Mouse (Mus musculus) forebrain, embryonic 11.5 days (tissue): Measurements from ENCODE around the gene Slc25a18. TPM values are rescaled to one million over a fixed set of nuclear protein-coding genes. Genes with fewer than 3 reads are reported as not detected.
A peak's percentile ranks its signal among the peaks of the same experiment; 100 is the strongest.

Source experiments
- ATAC-seq: fragments of 200-750 bp; cut with Nextera tagmentation; replicated peaks from 2 replicates; pipeline ENCODE4 v1.8.0; 2017; ENCODE audit warnings: moderate TSS enrichment; ENCODE audit not compliant: low FRiP score
- DNase-seq: peaks from one replicate; pipeline ENCODE4 v3.0.0-alpha.2; 2017; ENCODE audit warnings: low spot score
- H3K27ac ChIP-seq: fragments of 300-500 bp; sonication (generic); 2 replicates; pipeline ENCODE4 v1.5.1; 2014; ENCODE audit warnings: low read depth, low read length
- H3K27me3 ChIP-seq: fragments of 300-500 bp; sonication (generic); 2 replicates; pipeline ENCODE4 v1.6.1; 2014; ENCODE audit warnings: mild to moderate bottlenecking, low read length, mixed read lengths; ENCODE audit not compliant: control insufficient read depth, insufficient read depth
- H3K36me3 ChIP-seq: fragments of 300-500 bp; sonication (generic); 2 replicates; pipeline ENCODE4 v1.6.1; 2014; ENCODE audit warnings: mild to moderate bottlenecking, low read length, moderate library complexity, mixed read lengths; ENCODE audit not compliant: control insufficient read depth, insufficient read depth
- H3K4me1 ChIP-seq: fragments of 300-500 bp; sonication (generic); replicated peaks from 2 replicates; pipeline ENCODE4 v1.6.1; 2014; ENCODE audit warnings: low read length, mixed read lengths; ENCODE audit not compliant: control insufficient read depth, insufficient read depth
- H3K4me2 ChIP-seq: fragments of 300-500 bp; sonication (generic); 2 replicates; pipeline ENCODE4 v1.6.1; 2014; ENCODE audit warnings: low read depth, mild to moderate bottlenecking, low read length, moderate library complexity, mixed read lengths; ENCODE audit not compliant: severe bottlenecking
- H3K4me3 ChIP-seq: fragments of 300-500 bp; sonication (generic); 2 replicates; pipeline ENCODE4 v1.5.1; 2014; ENCODE audit warnings: low read depth, low read length
- H3K9ac ChIP-seq: fragments of 300-500 bp; sonication (generic); 2 replicates; pipeline ENCODE4 v1.6.1; 2014; ENCODE audit warnings: low read length
- H3K9me3 ChIP-seq: fragments of 300-500 bp; sonication (generic); 2 replicates; pipeline ENCODE4 v1.6.1; 2016; ENCODE audit warnings: low read length, mixed read lengths; ENCODE audit not compliant: control insufficient read depth
- WGBS: fragments of 180-500 bp; shearing (Covaris S2); extraction: QIAGEN DNeasy Blood & Tissue Kit; methylation state at CpG from one replicate; pipeline ENCODE4 v1.1.7; 2014; 5-methylcytosine and 5-hydroxymethylcytosine counted together
- polyA plus RNA-seq: library from polyadenylated mRNA; unstranded; fragments of >200 nt; fragmentation: Nextera tagmentation; extraction: Ambion mirVana; gene quantifications from 2 replicates; pipeline ENCODE4 v1.2.1, GENCODE M21; 2014

Gene Slc25a18
- polyA plus RNA-seq, 1 experiment from 2014 or later: 0.47 TPM

- Histone ChIP-seq H3K9me3 (no peaks in the 10 kb centered on the region), H3K4me2 (no peak overlapping the region), H3K27ac (no peak overlapping the region), H3K4me3 (no peak overlapping the region), H3K36me3 (peaks cover 3% of the 10 kb centered on the region; the same call in 1 of the 2 replicates), H3K27me3 (no peaks in the 10 kb centered on the region), H3K4me1 (no peaks in the 10 kb centered on the region), H3K9ac (no peak overlapping the region)
- DNase-seq: no peak
- no peak for ATAC-seq
Observed at GRCm38 (mm10) chr6:120788904-120789303, 15.5 kb downstream of the Slc25a18 start.

- DNase-seq (no peak), ATAC-seq (0 out of 2 replicates have a peak, but pooled peaks have one; percentile 28)
- 89% methylated on average over 10 of the region's 11 CpGs for WGBS
- Histone ChIP-seq H3K4me2 (no peak overlapping the region), H3K9ac (no peak overlapping the region), H3K27me3 (no peaks in the 10 kb centered on the region), H3K9me3 (no peaks in the 10 kb centered on the region), H3K4me3 (no peak overlapping the region), H3K36me3 (peaks cover 3% of the 10 kb centered on the region; the same call in 1 of the 2 replicates), H3K4me1 (no peaks in the 10 kb centered on the region), H3K27ac (no peak overlapping the region)
Observed at GRCm38 (mm10) chr6:120790153-120790552, 16.8 kb downstream of the Slc25a18 start.

DNA sequence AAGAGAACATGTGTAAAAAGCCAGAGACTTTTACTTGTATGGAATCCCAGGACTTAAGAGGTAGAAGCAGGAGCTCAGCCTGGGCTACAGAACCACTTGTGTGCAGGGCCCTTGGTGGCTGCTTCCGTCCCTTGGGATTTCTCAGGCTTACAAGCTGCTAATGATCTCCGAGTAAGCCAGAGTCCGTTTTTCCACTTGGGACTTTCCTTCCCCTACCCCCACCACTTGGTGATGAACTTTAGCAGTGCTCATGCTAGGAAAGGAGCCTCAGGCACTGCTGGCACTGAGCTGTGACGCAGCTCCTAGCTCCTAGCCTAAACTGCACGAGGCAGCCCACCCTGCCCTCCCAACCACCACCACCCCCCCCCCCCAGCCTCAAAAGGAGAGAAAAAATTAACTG is 17.3 kb downstream of the Slc25a18 start:
- Histone ChIP-seq H3K4me1 (no peaks in the 10 kb centered on the region), H3K4me2 (no peak overlapping the region), H3K36me3 (peaks cover 3% of the 10 kb centered on the region; the same call in 1 of the 2 replicates), H3K9me3 (no peaks in the 10 kb centered on the region), H3K27ac (no peak overlapping the region), H3K4me3 (no peak overlapping the region), H3K27me3 (no peaks in the 10 kb centered on the region), H3K9ac (no peak overlapping the region)
- no peak for DNase-seq
- no peak for ATAC-seq
- WGBS: 72% methylated on average over 5 of the region's 5 CpGs

GRCm38 (mm10) chr6:120792947-120793346 is 19.6 kb downstream of the Slc25a18 start:
- H3K27me3 ChIP-seq: no peaks in the 10 kb centered on the region
- DNase-seq (no peak), ATAC-seq (no peak)
- 82% methylated on average over 8 of the region's 8 CpGs for WGBS
- no peak overlapping the region for H3K9ac ChIP-seq
- no peaks in the 10 kb centered on the region for H3K4me1 ChIP-seq
- no peaks in the 10 kb centered on the region for H3K9me3 ChIP-seq
- H3K36me3 ChIP-seq: peaks cover 7% of the 10 kb centered on the region; the same call in 1 of the 2 replicates
- no peak overlapping the region for H3K27ac ChIP-seq
- no peak overlapping the region for H3K4me3 ChIP-seq
- H3K4me2 ChIP-seq: no peak overlapping the region

- no peak overlapping the region for H3K4me3 ChIP-seq
- H3K9me3 ChIP-seq: no peaks in the 10 kb centered on the region
- WGBS: 88% methylated on average over 5 of the region's 5 CpGs
- ATAC-seq (no peak), DNase-seq (no peak)
- H3K27me3 ChIP-seq: no peaks in the 10 kb centered on the region
- peaks cover 7% of the 10 kb centered on the region; the same call in 1 of the 2 replicates for H3K36me3 ChIP-seq
- no peaks in the 10 kb centered on the region for H3K4me1 ChIP-seq
- no peak overlapping the region for H3K9ac ChIP-seq
- H3K4me2 ChIP-seq: no peak overlapping the region
- H3K27ac ChIP-seq: no peak overlapping the region
Observed at GRCm38 (mm10) chr6:120795422-120796086, 22.2 kb downstream of the Slc25a18 start.

- ATAC-seq (no peak), DNase-seq (no peak)
- Histone ChIP-seq H3K9ac (no peak overlapping the region), H3K4me3 (no peak overlapping the region), H3K4me2 (no peak overlapping the region), H3K27ac (no peak overlapping the region), H3K9me3 (no peaks in the 10 kb centered on the region), H3K36me3 (peaks cover 7% of the 10 kb centered on the region; the same call in 1 of the 2 replicates), H3K27me3 (no peaks in the 10 kb centered on the region), H3K4me1 (no peaks in the 10 kb centered on the region)
- 88% methylated on average over 2 of the region's 2 CpGs for WGBS
Observed at GRCm38 (mm10) chr6:120796111-120796510, 22.7 kb downstream of the Slc25a18 start.

- 88% methylated on average over 7 of the region's 7 CpGs for WGBS
- H3K4me3 ChIP-seq: no peak overlapping the region
- H3K27me3 ChIP-seq: no peaks in the 10 kb centered on the region
- DNase-seq (no peak), ATAC-seq (no peak)
- H3K9me3 ChIP-seq: no peaks in the 10 kb centered on the region
- H3K27ac ChIP-seq: no peak overlapping the region
- no peaks in the 10 kb centered on the region for H3K4me1 ChIP-seq
- no peak overlapping the region for H3K4me2 ChIP-seq
- no peak overlapping the region for H3K9ac ChIP-seq
- peaks cover 7% of the 10 kb centered on the region; the same call in 1 of the 2 replicates for H3K36me3 ChIP-seq
Observed at GRCm38 (mm10) chr6:120798019-120798418, 24.6 kb downstream of the Slc25a18 start.

DNA sequence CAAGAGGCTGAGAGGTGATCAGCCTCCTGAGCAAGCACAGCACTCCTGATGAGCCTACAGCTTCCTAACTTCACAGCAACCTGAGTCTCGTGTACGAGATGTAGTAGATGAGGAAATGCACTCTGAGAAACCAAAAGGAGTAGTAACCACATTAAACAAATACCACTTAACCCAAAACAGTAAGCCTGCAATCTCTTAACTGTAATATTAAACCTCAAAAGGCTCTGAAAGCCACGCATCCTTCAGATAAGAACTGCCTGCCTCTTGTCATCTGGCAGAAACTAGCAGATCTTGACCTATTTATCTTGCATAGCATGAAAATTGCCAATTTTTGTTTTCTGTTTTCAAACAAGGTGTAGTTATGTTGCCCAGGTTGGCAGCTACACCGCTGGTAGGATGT is 25.5 kb downstream of the Slc25a18 start:
- Histone ChIP-seq H3K27me3 (no peaks in the 10 kb centered on the region), H3K9me3 (no peaks in the 10 kb centered on the region), H3K27ac (no peak overlapping the region), H3K4me3 (no peak overlapping the region), H3K4me1 (no peaks in the 10 kb centered on the region), H3K9ac (no peak overlapping the region), H3K36me3 (peaks cover 7% of the 10 kb centered on the region; the same call in 1 of the 2 replicates), H3K4me2 (no peak overlapping the region)
- ATAC-seq: no peak
- no peak for DNase-seq
- WGBS: 93% methylated on average over 4 of the region's 4 CpGs

GRCm38 (mm10) chr6:120799581-120800041 is 26.2 kb downstream of the Slc25a18 start:
- ATAC-seq (no peak), DNase-seq (no peak)
- H3K9me3 ChIP-seq: no peaks in the 10 kb centered on the region
- H3K4me2 ChIP-seq: no peak overlapping the region
- H3K36me3 ChIP-seq: peaks cover 10% of the 10 kb centered on the region; the same call in 1 of the 2 replicates
- no peaks in the 10 kb centered on the region for H3K27me3 ChIP-seq
- no peaks in the 10 kb centered on the region for H3K4me1 ChIP-seq
- no peak overlapping the region for H3K27ac ChIP-seq
- H3K9ac ChIP-seq: no peak overlapping the region
- WGBS: 89% methylated on average over 4 of the region's 4 CpGs
- no peak overlapping the region for H3K4me3 ChIP-seq
